Mouse (Mus musculus) NIH3T3 (cell line): ENCODE measurements around the gene E130208F15Rik.

Source experiments
- DNase-seq: peaks from one replicate; pipeline ENCODE4 v3.0.0-alpha.2; 2012; ENCODE audit warnings: low read depth

E130208F15Rik gene

DNA sequence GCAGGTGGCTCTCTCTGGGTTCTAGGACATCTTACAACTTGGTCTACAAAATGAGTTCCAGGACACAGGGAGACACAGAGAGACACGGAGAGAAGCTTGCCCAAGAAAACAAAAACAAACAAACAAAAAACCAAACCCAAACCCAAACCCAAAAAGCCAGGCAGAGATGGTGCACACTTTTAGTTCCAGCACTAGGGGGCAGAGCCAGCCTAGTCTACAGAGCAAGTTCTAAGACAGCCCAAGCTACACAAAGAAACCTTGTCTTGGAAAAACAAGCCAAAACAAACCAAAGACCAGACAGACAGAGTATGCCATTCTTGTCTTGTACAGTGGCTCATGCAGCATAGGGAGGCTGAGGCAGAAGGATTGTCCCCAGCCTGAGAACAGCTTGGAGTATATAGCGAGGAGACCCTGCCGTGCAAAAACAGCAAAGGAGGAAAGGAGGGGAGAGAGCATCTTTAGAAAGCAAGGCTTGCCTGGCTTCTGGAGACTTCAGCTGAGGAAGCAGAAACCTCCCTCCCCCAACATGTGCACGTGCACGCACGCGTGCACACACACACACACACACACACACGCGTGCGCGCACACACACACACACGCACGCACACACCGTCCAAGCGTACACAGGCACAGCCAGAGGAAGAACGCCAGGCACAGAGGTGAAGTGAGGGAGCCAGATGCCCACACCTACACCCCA is 15.3 kb upstream of the E130208F15Rik start:
- peak; percentile 70 for DNase-seq

DNA sequence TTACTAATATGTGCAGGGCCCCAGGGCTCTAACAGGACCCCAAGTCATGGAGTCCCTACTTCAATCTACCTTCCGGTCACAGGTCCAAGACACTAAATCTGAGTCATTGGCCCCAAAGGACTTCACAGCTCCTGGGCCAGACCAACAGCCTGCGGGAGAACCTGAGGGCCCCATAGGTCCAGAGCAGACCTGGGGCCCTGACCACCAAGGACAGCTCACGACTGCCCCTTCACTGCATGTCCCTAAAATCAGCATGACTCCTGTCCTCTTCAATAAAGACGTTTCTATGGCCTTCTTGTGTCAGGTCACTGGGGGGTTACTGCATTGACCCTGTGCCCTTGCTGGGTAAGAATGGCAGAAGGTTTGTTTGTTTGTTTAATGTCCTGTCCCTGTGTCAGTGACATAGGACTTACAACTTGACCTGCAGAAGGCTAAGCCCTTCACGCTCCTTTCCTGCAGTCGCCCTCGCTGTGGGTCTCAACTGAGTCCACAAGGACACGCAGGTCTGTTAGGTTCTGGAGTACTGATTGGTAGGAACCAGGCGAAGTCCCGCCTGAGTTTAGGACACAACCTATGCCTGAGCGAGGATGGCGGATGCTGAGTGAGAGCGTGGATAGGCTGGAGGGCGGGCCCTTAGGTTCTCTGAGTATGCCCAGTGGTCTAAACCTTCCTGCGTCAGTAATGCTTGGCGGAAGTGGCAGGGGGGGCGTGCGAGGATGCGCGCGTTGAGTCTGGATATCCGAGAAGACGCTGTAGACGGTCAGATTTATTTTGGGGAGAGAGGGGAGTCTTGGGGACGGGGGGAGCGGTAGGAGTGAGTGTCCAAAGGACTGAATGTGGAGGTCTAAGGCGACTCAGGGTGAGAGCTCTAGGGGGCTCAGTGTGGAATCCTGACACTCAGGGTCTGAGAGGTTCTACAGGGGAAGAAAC is 13.2 kb upstream of the E130208F15Rik start, which contains the start of gene Alkbh6:
Gene Alkbh6, plus strand, starts transcription at position 642 of the 930 bp plus-strand sequence.
- DNase-seq: peak; percentile 97

DNA sequence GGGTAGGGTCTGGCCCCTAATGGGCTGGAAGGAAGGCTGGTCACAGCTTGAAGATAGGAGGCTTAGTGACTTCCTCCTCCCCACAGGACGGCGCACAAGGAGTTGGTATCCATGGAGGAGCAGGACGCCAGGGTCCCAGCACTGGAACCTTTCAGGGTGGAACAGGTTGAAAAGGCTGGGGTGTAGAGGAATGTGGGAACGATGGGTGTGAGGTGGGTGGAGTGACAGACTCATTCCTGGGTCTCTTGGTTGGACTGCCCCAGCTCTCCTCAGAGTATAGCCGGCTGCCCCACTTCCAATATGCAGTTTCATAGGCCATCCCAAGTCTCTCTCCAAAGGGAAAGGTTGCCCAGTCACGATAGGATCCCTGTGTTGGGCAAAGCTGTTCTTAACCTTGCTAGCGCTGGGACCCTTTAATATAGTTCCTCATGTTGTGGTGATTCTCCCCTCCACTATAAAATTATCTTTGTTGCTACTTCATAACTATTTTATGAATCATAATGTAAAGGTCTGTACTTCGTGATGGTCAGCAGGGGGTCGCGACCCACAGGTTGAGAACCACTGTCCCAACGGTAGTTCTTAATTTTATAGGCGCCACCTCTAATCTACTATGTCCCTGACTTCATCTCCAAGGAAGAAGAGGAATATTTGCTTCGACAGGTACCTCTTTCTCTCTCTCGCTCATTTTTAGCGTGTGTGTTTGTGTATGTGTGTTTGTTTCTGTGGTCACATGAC is 12.0 kb upstream of the E130208F15Rik start:
- DNase-seq: no peak

DNA sequence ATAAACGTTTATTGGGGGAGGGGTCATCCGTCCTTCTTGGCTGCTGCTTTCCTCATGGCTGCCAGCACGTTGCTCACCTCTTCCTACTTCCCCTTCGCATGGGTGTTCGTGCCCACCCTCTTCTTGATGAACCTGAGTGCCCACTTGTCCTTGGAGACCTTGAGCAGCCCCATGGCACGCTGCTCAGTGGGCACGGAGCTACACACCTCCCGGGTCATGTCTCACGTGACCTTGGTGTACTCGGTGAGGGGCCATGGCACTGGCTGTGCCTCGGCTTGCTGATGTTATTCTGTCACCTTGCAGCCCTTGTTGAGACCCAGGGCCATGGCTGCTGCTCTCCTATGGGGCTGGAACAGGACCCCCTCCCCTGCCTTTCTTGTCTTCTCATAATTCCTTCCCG is 11.4 kb upstream of the E130208F15Rik start:
- no peak for DNase-seq

DNA sequence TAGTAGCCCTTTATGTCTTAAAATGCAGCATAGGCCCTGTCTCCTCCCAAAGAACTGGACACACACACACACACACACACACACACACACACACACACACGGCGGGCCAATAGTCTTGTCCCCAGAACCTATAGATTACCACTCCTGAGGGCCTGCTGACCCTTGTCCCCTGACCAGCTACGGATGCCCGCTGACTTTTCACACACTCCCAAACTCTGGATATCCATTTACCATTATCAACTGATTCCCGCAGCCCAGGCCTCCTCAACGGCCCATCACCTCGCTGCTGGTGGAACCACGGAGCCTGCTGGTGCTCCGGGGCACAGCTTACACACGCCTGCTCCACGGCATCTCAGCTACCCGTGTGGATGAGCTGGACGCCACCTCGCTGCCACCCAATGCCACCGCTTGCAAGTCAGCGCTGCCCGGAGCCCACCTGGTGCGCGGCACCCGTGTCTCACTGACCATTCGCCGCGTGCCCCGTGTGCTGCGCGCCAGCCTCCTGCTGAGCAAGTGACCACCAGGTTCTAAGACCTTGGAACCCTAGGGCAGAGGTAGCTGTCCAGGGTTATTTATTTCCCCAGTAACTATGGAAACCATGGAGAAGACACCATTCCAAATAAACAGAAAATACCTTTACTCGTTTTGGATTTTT is 7.7 kb upstream of the E130208F15Rik start:
- DNase-seq: no peak

DNA sequence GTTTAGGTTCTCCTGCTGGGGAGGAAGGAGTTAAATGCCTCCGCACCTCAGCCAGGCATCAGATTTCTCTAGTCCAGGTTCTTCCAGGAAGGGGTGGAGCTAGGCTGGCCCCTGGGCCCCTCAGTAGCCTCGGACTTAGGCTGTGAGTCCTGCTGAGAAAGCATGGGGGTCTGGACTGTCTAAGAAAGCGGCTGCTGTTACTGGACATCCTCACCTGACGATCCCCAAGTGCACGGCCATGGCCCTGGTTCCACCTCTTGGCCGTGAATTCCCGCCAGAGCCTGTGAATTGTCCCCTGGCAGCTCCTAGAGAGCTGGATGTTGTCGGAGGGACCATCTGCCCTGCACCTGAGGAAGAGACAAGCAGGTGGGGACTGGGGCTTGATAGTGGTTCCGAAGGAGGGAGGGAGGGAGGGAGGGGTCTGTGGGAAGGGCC is 6.8 kb upstream of the E130208F15Rik start, which contains the start of gene Syne4:
Gene Syne4, plus strand, starts transcription at position 87 of the 435 bp plus-strand sequence.
- DNase-seq: no peak

DNA sequence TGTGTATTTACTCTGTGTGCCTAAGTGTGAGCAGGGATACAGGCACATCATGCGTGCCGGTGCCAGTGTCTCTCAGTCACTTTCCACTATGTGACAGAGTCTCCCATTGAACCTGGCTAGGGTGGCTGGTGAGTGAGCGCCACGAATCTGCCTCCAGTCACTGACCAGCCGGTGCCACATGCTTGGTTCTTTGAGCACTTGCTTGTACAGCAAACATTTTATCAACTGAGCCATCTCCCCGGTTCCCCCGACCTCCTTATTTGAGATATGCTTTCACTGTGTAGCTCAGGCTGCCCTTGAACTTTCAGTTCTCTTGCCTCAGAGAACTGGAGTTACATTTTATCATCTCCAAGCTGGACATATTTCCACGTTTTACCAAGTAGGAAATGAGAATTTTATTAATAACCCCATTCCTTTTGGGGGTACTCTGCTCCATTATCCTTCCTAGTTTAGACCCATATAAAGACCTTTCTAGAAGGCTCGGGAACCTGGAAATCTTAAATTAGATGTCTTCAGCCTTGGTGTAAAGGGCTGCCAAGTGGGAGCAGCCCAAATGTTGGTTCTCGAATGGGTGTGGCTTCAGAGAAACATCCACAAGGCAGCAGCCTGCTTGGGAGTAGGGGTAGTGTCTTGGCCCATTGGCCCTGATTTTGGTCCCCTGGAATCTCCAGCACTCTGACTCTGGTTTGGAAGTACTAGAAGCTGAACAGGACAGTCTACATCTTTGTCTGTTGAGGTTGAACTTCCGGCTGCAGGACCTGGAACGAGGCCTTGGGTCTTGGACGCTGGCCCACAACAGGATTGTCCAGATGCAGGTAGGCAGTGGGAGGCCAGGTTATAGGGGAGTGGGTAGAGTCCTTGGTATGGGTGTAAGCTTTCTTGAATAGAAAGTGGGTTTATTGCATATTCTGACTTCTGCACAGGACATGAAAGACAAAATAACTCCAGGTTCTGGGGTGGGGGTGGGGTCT is 5.7 kb upstream of the E130208F15Rik start:
- no peak for DNase-seq

DNA sequence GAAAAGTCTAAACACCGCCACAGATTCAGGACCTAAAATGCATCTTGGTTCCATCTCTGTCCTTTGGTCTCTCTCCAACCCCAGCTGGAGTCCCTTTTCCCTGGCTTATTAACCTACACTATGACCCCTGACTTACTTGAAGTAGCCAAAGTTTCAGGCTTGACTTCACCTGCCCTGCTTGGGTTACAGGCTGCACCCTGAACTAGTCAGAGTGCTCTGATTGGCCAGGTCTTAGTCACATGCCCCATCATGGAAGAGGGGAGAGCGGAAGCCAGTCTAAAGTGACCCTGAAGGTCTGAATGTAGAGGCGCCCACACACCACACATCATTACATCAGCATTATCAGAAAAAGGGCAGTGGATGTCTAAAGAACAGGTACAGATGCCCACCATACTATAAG is 3.4 kb upstream of the E130208F15Rik start:
- no peak for DNase-seq

DNA sequence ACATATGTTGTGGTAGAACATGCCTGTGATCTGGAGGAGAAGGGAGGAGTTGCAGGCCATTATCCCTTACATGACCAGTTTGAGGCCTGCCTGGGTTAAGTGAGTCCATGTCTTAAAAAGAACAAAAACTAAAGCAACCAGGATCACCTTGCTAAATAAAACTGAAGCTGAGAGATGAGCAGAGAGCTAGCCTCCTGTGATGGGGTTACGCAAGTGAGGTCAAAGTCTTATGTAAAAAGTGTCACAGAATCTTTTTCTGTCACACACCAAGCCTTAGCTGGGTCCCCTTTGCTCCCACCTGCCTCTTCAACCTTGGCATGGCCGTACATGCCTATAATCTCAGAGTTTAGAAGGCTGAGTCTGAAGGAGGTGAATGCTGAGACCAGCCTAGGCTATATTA is 594 bp upstream of the E130208F15Rik start:
- DNase-seq: no peak

DNA sequence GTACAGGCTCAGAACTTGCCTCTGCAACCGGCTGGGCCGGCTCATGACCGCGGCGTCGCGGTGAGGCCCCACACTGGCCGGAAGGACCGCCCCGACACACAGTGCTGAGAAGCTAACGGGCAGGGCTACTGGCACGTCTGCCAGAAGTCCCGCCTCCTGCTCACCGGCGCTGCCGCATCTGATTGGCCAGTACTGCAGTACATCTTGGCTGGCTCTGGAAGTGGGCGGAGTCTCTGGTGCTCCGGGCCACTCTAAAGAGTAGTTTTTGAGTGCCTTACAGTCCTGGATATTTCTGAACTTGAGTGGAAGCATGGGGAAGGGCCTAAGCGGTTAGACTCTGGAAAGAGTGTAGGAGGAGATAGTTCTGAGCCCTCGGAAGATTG is 736 bp downstream of the E130208F15Rik start:
- DNase-seq: peak; percentile 98

DNA sequence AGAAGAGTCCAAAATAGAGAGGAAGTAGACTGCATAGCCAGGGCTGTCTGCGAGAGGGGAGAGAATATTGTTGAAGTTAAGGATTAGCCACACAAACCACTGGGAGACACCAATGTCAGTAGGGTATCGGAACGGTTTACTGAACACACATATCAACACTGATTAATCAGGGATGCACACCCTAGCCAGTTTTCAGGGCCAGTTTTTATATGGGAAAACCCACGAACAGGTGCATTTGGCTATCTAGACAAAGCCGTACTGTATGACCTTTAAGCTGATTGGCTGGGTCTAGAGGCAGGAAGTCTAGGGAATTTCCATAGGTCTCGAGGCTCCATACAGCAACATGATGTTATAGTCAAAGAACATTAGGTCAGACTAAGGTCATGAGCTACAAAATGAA is 1.3 kb downstream of the E130208F15Rik start:
- DNase-seq: no peak

DNA sequence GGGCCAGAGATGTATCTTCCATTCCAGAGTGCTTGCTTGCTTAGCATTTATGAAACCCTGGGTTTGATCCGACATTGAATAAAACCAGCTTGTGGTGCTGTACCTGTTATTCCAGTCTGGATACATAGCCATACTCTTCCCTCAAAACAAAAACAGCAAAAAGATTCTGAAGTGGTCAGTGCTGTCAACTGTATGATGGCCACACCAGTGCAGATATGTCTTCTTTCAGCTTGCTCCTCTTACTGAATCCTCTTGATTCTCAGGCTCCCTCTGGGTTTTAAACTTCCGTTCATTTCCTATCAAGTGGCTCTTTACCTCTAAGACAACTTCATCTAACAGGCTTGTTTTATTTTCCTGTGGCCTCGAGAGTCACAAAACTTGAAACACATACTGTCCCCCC is 2.3 kb downstream of the E130208F15Rik start, which contains the start of gene Sdhaf1:
Gene Sdhaf1, minus strand, starts transcription at position 101 of the 400 bp plus-strand sequence.
- no peak for DNase-seq

DNA sequence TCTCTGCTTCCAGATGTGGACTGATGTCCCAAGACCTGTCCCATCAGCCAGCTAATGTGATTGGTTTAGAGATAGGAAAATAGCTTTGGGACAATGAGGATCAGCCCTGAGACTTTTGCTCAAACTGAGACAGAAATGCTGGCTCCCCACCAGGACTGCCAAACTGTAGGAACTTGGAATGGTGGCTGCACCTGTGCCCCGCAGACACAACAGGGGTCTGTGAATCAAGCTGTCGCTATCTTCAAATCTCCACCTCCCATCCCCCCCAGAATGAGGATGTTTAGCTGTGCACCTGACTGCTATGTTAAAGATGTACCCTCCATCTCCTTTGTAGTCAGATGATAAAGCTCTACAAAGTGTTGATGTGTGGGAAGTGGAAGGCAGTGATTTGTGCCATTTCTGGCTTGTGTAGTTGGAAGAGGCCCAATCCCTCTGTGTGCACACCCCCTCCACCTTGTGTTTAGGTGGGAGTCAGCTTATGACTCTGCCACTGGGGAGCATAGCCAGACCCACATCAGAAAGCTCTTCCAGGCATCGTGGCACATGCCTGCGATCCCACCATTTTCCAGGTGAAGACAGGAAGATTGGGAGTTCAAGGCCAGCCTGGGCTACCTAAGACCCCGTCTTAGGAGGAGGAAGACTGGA is 2.9 kb downstream of the E130208F15Rik start:
- no peak for DNase-seq

DNA sequence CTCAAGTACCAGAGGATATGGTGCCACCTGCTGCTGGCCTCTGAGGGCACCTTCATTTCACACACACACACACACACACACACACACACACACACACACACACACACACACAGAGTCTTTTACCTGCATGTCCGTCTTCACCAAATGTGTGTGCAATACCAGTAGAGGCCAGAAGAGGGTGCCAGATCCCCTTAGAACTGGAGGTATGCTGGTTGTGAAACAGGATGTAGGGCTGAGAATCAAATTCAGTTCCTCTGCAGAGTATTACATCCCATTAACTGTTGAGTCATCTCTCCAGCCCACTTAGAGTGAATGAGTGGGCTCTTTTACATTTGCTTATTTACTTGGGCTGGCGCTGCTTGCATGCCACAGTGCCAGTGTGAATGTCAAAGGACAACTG is 3.8 kb downstream of the E130208F15Rik start:
- DNase-seq: peak; percentile 70

DNA sequence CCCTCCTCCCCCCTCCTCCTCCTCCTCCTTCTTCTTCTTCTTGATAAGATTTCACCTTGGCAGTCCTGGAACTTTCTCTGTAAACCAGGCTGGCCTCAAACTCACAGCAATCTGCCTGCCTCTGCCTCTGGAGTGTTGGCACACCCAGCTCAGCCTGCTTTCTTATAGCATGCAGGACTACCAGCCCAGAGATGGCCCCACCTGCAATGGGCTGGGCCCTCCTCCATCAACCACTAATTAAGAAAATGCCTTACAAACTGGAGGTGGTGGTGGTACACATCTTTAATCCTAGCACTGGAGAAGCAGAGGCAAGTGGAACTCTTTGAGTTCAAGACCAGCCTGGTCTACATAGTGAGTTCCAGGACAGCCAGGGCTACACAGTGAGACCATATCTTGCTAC is 4.9 kb downstream of the E130208F15Rik start:
- no peak for DNase-seq

DNA sequence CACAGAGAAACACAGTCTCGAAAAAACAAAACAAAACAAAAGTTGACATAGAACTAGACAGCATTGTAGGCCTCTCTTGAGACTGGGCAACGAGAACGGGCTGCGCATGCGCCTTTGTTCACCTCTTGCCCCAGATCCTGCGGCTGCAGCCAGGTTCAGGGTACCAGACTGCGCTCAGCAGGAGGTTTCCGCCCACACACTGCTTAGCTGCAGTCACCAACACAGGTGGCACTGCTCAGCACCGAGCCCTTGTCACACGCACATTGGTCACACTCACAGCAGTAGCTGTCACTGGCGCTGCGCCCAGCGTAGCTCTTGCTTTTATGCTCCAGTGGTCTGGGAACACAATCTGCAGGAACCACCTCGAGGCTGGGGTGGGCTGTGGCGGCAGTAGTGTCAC is 5.6 kb downstream of the E130208F15Rik start:
- no peak for DNase-seq

DNA sequence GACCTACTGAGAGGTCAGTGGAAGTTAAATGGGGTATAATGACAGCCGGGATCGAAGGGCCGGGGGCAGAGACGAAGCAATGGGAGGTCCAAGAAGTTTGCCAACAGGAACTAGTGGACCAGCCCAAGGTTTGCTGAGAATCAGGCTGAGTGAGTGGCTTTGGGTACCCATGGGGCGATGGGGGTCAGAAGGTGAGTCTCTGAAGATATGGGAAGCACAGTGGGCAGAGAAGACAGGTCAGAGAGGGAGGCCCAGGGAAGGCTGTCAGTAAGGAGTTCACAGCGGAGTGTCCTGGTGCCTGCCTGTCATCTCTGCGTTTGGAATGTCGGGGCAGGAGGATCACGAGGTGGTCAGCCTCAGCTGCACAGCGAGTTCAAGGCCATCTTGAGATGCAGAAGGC is 6.8 kb downstream of the E130208F15Rik start:
- no peak for DNase-seq

DNA sequence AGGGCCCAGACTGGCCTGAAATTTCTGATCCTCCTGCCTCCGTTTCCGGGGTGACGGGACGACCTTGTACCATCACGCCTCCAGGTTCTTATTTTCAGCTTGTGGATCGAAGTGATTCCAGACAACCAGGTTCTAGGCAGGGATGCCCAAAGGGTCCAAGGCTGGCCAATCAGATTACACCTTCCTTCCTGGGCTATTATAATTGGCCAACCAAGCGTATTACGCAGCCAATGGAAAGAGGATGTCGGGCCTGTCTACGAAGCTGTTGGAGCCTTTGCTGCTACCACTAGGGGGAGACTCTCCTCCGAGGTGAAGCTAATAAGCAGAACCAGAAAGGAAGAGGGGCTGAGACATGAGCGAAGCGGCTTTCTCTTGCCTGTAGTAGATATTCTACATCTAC is 10.3 kb downstream of the E130208F15Rik start:
- peak; percentile 74 for DNase-seq

DNA sequence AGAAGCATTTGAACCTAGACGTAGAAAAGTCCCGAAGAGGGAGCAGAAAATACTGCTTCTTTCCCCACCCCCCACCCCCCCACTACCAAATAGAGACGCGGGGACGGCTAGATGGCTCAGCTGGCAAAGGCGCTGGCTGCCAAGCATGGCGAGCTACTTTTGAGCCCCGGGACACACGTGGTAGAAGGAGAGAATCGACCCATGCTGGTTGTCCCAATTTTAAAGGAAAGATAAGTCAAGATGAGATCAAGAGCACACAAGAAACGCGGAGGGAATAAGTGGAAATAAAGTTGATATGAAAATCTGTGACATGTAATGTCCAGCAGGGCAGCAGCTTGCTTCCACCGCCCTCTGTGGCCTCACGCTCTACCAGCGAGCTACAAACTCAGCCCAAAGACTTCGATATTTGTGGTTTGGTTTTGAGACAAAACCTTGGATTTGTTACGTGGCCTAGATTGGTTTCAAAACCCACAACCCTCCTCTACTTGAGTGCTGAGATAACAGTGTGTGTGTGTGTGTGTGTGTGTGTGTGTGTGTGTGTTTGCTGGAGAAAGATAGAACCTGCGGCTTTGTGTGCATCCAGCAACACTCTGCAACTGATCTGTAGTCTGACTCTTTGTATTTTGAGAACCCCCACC is 11.2 kb downstream of the E130208F15Rik start:
- DNase-seq: no peak

DNA sequence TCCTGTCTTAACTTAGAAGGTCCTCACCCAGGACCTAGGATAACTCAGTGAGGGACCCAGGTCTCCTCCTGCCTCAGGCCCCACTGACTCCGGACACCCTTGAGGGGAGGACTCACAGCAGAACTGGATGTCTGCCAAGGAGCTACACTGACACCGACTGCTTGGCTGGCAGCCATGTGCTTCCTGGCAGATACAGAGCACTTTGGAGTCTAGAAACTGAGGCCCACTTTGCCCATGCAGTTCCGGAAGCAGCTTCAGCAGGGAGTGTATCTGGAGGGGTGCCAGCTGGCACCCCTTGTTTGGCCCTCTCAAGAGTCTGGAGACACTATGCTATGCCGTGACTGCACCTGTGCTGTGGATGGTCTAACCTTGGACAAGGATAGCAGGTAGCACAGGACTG is 11.9 kb downstream of the E130208F15Rik start:
- peak; percentile 70 for DNase-seq
